Mouse (Mus musculus): ENCODE data around the gene March10. TPM values are rescaled to one million over a fixed set of nuclear protein-coding genes. Genes with fewer than 3 reads are reported as not detected.

March10 gene
- polyA plus RNA-seq, 1 experiment from 2014 or later: not detected

- Histone ChIP-seq H3K79me2 (ENCODE audit: inconsistent target) (no peaks in the 10 kb centered on the region), H3K36me3 (ENCODE audit: inconsistent target) (no peaks in the 10 kb centered on the region), H3K27ac (no peak overlapping the region), H3K4me3 (ENCODE audit: inconsistent target) (no peak overlapping the region)
- WGBS (ENCODE audit: missing documents): 92% methylated on average over 2 of the region's 2 CpGs
These were observed 111.3 kb downstream of the March10 start for GRCm38 (mm10) chr11:105345284-105345683.

DNA sequence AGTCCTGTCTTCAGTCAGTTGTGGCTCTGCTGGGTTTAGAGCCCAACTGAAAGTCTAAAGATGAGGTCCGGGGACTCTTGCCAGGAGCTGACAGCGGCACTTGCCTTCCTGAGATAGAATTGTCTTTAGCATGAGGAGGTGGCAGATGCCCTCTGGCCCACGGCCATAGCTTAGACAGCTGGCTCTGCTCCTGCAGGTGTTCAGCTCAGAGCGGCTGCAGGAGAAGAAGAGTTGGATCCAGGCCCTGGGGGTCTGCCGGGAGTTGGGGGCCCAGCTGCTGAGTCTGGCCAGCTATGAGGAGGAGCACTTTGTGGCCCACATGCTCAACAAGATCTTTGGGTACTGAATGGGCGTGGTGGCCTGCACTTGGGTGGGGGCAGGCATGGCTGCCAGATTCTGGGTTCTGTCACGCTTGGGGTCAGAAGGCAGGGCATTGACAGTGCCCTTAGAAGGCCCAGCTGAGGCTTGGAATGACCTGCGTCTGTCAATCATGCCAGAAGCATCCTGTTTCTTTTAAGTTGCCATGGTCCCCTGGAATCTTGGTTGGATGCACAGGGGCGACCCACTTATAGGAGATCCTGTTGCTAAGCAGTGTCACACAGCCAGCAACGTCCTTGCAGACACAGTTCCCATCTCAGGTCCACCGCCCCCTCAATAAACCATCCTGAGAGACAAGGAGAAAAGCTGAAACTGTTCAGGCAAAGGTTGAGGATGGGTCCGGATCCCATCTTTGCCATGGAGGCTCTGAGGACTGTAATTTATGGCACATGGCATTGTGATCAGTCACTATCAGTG is 117.7 kb downstream of the March10 start:
- Histone ChIP-seq H3K36me3 (ENCODE audit: inconsistent target) (no peaks in the 10 kb centered on the region), H3K79me2 (ENCODE audit: inconsistent target) (no peaks in the 10 kb centered on the region), H3K4me3 (ENCODE audit: inconsistent target) (no peak overlapping the region), H3K27ac (no peak overlapping the region)
- WGBS (ENCODE audit: missing documents): 88% methylated on average over 12 of the region's 12 CpGs

- Histone ChIP-seq H3K27ac (no peak overlapping the region), H3K36me3 (ENCODE audit: inconsistent target) (no peaks in the 10 kb centered on the region), H3K4me3 (ENCODE audit: inconsistent target) (no peak overlapping the region), H3K79me2 (ENCODE audit: inconsistent target) (no peaks in the 10 kb centered on the region)
- WGBS (ENCODE audit: missing documents): 90% methylated on average over 8 of the region's 8 CpGs
These were observed 122.5 kb downstream of the March10 start for GRCm38 (mm10) chr11:105333867-105334670.

DNA sequence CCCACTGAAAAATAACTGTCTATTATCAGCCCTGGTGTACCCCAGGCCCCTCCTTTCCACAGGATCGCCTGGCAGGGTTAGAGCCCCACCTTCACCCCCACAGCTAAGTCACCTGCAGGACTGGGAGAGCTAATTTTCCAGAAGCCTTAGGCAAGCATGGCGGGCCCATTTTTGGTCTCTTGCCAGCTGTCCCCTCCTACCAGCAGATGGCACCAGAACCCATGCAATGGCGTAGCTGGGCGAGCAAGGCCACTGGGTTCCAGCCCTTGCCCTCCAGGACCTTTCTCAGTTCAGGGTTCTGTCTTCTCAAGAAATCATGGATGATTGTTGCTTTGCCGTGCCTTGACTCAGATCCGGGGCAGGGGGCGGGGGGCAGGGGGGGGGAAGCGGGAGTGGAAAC is 124.1 kb downstream of the March10 start:
- H3K36me3 ChIP-seq (ENCODE audit: inconsistent target): no peaks in the 10 kb centered on the region
- no peak overlapping the region for H3K27ac ChIP-seq
- 70% methylated on average over 8 of the region's 8 CpGs for whole genome bisulfite sequencing (ENCODE audit: missing documents)
- H3K79me2 ChIP-seq (ENCODE audit: inconsistent target): no peaks in the 10 kb centered on the region
- no peak overlapping the region for H3K4me3 ChIP-seq (ENCODE audit: inconsistent target)

GRCm38 (mm10) chr11:105331732-105332131 is 124.8 kb downstream of the March10 start:
- Histone ChIP-seq H3K36me3 (ENCODE audit: inconsistent target) (no peaks in the 10 kb centered on the region), H3K79me2 (ENCODE audit: inconsistent target) (no peaks in the 10 kb centered on the region), H3K4me3 (ENCODE audit: inconsistent target) (no peak overlapping the region), H3K27ac (no peak overlapping the region)
- WGBS (ENCODE audit: missing documents): 76% methylated on average over 10 of the region's 10 CpGs

GRCm38 (mm10) chr11:105331129-105331528 is 125.4 kb downstream of the March10 start:
- Histone ChIP-seq H3K27ac (no peak overlapping the region), H3K79me2 (ENCODE audit: inconsistent target) (no peaks in the 10 kb centered on the region), H3K36me3 (ENCODE audit: inconsistent target) (no peaks in the 10 kb centered on the region), H3K4me3 (ENCODE audit: inconsistent target) (no peak overlapping the region)
- WGBS (ENCODE audit: missing documents): 82% methylated on average over 3 of the region's 3 CpGs

- H3K4me3 ChIP-seq (ENCODE audit: inconsistent target): no peak overlapping the region
- H3K36me3 ChIP-seq (ENCODE audit: inconsistent target): no peaks in the 10 kb centered on the region
- WGBS (ENCODE audit: missing documents): 85% methylated on average over 9 of the region's 9 CpGs
- no peaks in the 10 kb centered on the region for H3K79me2 ChIP-seq (ENCODE audit: inconsistent target)
- H3K27ac ChIP-seq: no peak overlapping the region
These were observed 126.6 kb downstream of the March10 start for GRCm38 (mm10) chr11:105329962-105330361.

- 96% methylated on average over 3 of the region's 3 CpGs for WGBS (ENCODE audit: missing documents)
- Histone ChIP-seq H3K4me3 (ENCODE audit: inconsistent target) (no peak overlapping the region), H3K79me2 (ENCODE audit: inconsistent target) (no peaks in the 10 kb centered on the region), H3K36me3 (ENCODE audit: inconsistent target) (no peaks in the 10 kb centered on the region), H3K27ac (no peak overlapping the region)
These were observed 129.4 kb downstream of the March10 start for GRCm38 (mm10) chr11:105327101-105327500.

DNA sequence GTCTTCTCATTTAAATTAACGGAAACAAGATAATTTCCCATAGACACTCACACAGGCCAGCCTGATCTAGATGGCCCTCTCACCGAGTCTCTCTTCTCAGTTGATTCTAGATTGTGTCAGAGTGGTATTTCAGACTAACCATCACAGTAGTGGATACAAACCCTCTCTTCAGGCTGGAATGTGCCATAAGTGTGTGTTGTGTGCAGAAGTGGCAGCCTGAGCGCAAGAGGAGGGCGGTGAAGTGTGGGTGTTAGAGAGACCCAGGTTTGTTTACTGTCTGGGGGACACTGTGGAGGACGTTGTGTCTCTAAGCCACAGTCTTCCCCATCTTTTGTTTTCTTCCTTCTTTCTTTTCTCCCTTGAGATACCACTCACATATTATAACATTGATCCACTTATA is 133.0 kb downstream of the March10 start:
- Histone ChIP-seq H3K79me2 (ENCODE audit: inconsistent target) (no peaks in the 10 kb centered on the region), H3K4me3 (ENCODE audit: inconsistent target) (no peak overlapping the region), H3K27ac (no peak overlapping the region), H3K36me3 (ENCODE audit: inconsistent target) (no peaks in the 10 kb centered on the region)
- 89% methylated on average over 5 of the region's 5 CpGs for WGBS (ENCODE audit: missing documents)

DNA sequence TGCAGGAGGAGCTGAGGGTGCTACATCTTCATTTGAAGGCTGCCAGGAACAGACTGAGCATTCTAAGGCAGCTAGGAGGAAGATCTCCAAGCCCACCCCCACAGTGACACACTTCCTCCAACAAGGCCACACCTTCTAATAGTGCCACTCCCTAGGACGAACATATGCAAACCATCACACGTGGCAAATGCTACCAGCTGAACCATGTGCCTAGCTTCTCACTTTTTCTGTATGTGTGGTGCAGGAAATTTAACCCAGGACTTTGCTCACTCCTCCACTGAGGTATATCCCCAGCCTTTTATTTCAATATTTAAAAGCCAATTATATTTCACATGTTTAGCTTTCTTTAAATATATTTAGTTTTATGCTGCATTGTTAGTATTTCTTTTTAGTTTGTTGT is 135.4 kb downstream of the March10 start:
- no peaks in the 10 kb centered on the region for H3K36me3 ChIP-seq (ENCODE audit: inconsistent target)

GRCm38 (mm10) chr11:105317769-105318168 is 138.8 kb downstream of the March10 start:
- Histone ChIP-seq H3K27ac (no peak overlapping the region), H3K79me2 (ENCODE audit: inconsistent target) (no peaks in the 10 kb centered on the region), H3K36me3 (ENCODE audit: inconsistent target) (no peaks in the 10 kb centered on the region), H3K4me3 (ENCODE audit: inconsistent target) (no peak overlapping the region)
- 99% methylated on average over 6 of the region's 6 CpGs for WGBS (ENCODE audit: missing documents)

More for the DNA sequence above, 135.4 kb downstream of the March10 start:
- H3K79me2 ChIP-seq (ENCODE audit: inconsistent target): no peaks in the 10 kb centered on the region
- no peak overlapping the region for H3K27ac ChIP-seq
- WGBS (ENCODE audit: missing documents): 13% methylated on average over 2 of the region's 2 CpGs
- no peak overlapping the region for H3K4me3 ChIP-seq (ENCODE audit: inconsistent target)

- no peak overlapping the region for H3K27ac ChIP-seq
- WGBS (ENCODE audit: missing documents): 94% methylated on average over 4 of the region's 4 CpGs
- H3K36me3 ChIP-seq (ENCODE audit: inconsistent target): no peaks in the 10 kb centered on the region
- H3K4me3 ChIP-seq (ENCODE audit: inconsistent target): no peak overlapping the region
- no peaks in the 10 kb centered on the region for H3K79me2 ChIP-seq (ENCODE audit: inconsistent target)
These were observed 140.4 kb downstream of the March10 start for GRCm38 (mm10) chr11:105316121-105316520.

DNA sequence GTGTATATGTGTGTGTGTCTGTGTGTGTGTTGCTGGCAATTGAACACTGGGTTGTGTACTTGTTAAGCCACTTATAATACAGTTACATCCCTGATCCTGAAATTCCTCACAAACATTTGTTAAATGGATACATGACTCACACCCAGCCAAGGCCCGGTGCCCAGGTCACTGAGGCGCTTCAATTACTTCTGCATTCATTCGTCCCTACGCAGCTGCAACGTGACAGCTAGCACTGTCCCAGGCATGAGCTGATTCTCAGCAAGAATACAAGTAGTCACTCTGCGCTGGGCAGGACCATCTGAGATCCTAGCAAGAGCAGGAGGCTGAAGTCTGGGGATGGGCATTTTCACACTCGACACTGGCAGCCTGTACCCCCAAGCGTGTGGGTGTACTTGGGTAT is 141.2 kb downstream of the March10 start:
- no peak overlapping the region for H3K27ac ChIP-seq
- H3K4me3 ChIP-seq (ENCODE audit: inconsistent target): no peak overlapping the region
- H3K36me3 ChIP-seq (ENCODE audit: inconsistent target): no peaks in the 10 kb centered on the region
- no peaks in the 10 kb centered on the region for H3K79me2 ChIP-seq (ENCODE audit: inconsistent target)
- 80% methylated on average over 8 of the region's 8 CpGs for WGBS (ENCODE audit: missing documents)

GRCm38 (mm10) chr11:105313633-105314014 is 142.9 kb downstream of the March10 start:
- Histone ChIP-seq H3K79me2 (ENCODE audit: inconsistent target) (no peaks in the 10 kb centered on the region), H3K36me3 (ENCODE audit: inconsistent target) (no peaks in the 10 kb centered on the region), H3K27ac (no peak overlapping the region), H3K4me3 (ENCODE audit: inconsistent target) (no peak overlapping the region)
- whole genome bisulfite sequencing (ENCODE audit: missing documents): 77% methylated on average over 8 of the region's 8 CpGs

GRCm38 (mm10) chr11:105312972-105313632 is 143.4 kb downstream of the March10 start:
- 39% methylated on average over 10 of the region's 10 CpGs for WGBS (ENCODE audit: missing documents)
- Histone ChIP-seq H3K27ac (no peak overlapping the region), H3K36me3 (ENCODE audit: inconsistent target) (no peaks in the 10 kb centered on the region), H3K79me2 (ENCODE audit: inconsistent target) (no peaks in the 10 kb centered on the region), H3K4me3 (ENCODE audit: inconsistent target) (no peak overlapping the region)

Measured in macrophage (primary cell).